Mouse (Mus musculus): ENCODE results near the gene Taf8. TPM values are rescaled to one million over a fixed set of nuclear protein-coding genes. Genes with fewer than 3 reads are reported as not detected.

Taf8 gene
- total RNA-seq, 4 experiments from 2014 or later, result 9.1 to 12.5 (median 10.4) TPM

GRCm38 (mm10) chr17:47459341-47459919 lies 42.7 kb downstream of the Taf8 start:
- no peak for DNase-seq (ENCODE audit: low spot score)

- DNase-seq (ENCODE audit: low spot score), result no peak
Measured at GRCm38 (mm10) chr17:47458936-47459335, 43.2 kb downstream of the Taf8 start.

GRCm38 (mm10) chr17:47458310-47458709 lies 43.8 kb downstream of the Taf8 start:
- no peak for DNase-seq (ENCODE audit: low spot score)

GRCm38 (mm10) chr17:47454675-47455074 lies 47.4 kb downstream of the Taf8 start:
- DNase-seq (ENCODE audit: low spot score), result no peak

- DNase-seq (ENCODE audit: low spot score), result no peak
Measured at GRCm38 (mm10) chr17:47452886-47453285, 49.2 kb downstream of the Taf8 start.

- DNase-seq (ENCODE audit: low spot score), result no peak
Measured at GRCm38 (mm10) chr17:47450880-47451565, 51.1 kb downstream of the Taf8 start.

GRCm38 (mm10) chr17:47450239-47450638 lies 51.9 kb downstream of the Taf8 start:
- no peak for DNase-seq (ENCODE audit: low spot score)

GRCm38 (mm10) chr17:47449432-47449831 lies 52.7 kb downstream of the Taf8 start:
- no peak for DNase-seq (ENCODE audit: low spot score)

GRCm38 (mm10) chr17:47448523-47449372 lies 53.3 kb downstream of the Taf8 start:
- DNase-seq (ENCODE audit: low spot score), result no peak

- no peak for DNase-seq (ENCODE audit: low spot score)
Measured at GRCm38 (mm10) chr17:47446561-47446960, 55.5 kb downstream of the Taf8 start.

- DNase-seq (ENCODE audit: low spot score), result no peak
Measured at GRCm38 (mm10) chr17:47446025-47446424, 56.1 kb downstream of the Taf8 start.

- no peak for DNase-seq (ENCODE audit: low spot score)
Measured at GRCm38 (mm10) chr17:47445518-47445917, 56.6 kb downstream of the Taf8 start.

GRCm38 (mm10) chr17:47444113-47444512 lies 58.0 kb downstream of the Taf8 start:
- DNase-seq (ENCODE audit: low spot score), result no peak

- DNase-seq (ENCODE audit: low spot score), result no peak
Measured at GRCm38 (mm10) chr17:47442271-47442670, 59.8 kb downstream of the Taf8 start.

- DNase-seq (ENCODE audit: low spot score), result no peak
Measured at GRCm38 (mm10) chr17:47441296-47442051, 60.6 kb downstream of the Taf8 start.

GRCm38 (mm10) chr17:47440359-47440890 lies 61.7 kb downstream of the Taf8 start:
- no peak for DNase-seq (ENCODE audit: low spot score)

- DNase-seq (ENCODE audit: low spot score), result no peak
Measured at GRCm38 (mm10) chr17:47439396-47440028, 62.6 kb downstream of the Taf8 start.

GRCm38 (mm10) chr17:47438611-47439010 lies 63.5 kb downstream of the Taf8 start:
- no peak for DNase-seq (ENCODE audit: low spot score)

GRCm38 (mm10) chr17:47436907-47437547 lies 65.1 kb downstream of the Taf8 start, which contains the start of gene 1700001C19Rik:
Gene 1700001C19Rik (minus strand): TSS chr17:47437376.
- DNase-seq (ENCODE audit: low spot score), result no peak

- DNase-seq (ENCODE audit: low spot score), result no peak
Measured at GRCm38 (mm10) chr17:47436156-47436906, 65.8 kb downstream of the Taf8 start, which contains the start of gene AI661453. Gene AI661453 (plus strand): TSS chr17:47436615.
